Mouse (Mus musculus) gastrocnemius, postnatal 36 days (tissue): ENCODE measurements around the gene Eef2. TPM values are rescaled to one million over a fixed set of nuclear protein-coding genes. Genes with fewer than 3 reads are reported as not detected.

Experiments used
- DNase-seq, 2 experiments: peaks; one replicate each; pipeline ENCODE4 v3.0.0; 2022
- intact Hi-C: fragments of 180-260 bp; cut with DNase I; formaldehyde crosslinking; loops from one replicate; pipeline ENCODE4 v1.15.1; 2025
- long read RNA-seq, 2 experiments: library from polyadenylated mRNA; stranded (forward); transcript quantifications; one replicate each; pipeline ENCODE4 v2.0.0; 2021
- total RNA-seq, 2 experiments: library from RNA; stranded (reverse); gene quantifications; 2 replicates each; pipeline ENCODE4 v1.2.3; 2021

Eef2 gene
- 100 to 1,000 TPM; 880 to 957 TPM for total RNA-seq
- long read RNA-seq, experiment 1, transcript Eef2-201 (14 exons, 3,089 nt) = major isoform, 52 of 268 reads
- long read RNA-seq, experiment 1, partial matches to known transcripts = 214 of 268 reads
- long read RNA-seq, experiment 1, other reads (novel, unspliced or antisense) = 2 of 268 reads
- long read RNA-seq, experiment 2, transcript Eef2-201 (14 exons, 3,089 nt) = major isoform, 62 of 305 reads
- long read RNA-seq, experiment 2, partial matches to known transcripts = 240 of 305 reads
- long read RNA-seq, experiment 2, other reads (novel, unspliced or antisense) = 3 of 305 reads

- DNase-seq = peak; percentile 99 to 100
- intact Hi-C loops = loop anchor here (5.0 kb wide), 1 partner anchor 89 kb away; no protein-coding TSS in a partner anchor
These were observed at the start of gene Eef2 for GRCm38 (mm10) chr10:81176466-81177271. TSS of gene Eef2 (plus strand) at chr10:81176631.

GRCm38 (mm10) chr10:81134181-81134587, 42.2 kb upstream of the Eef2 start:
- DNase-seq = peak; percentile 58 to 70
- intact Hi-C loops = no loop called here

- no peak for DNase-seq
- intact Hi-C loops = loop anchor here (5.0 kb wide), 1 partner anchor 37 kb away; no protein-coding TSS in a partner anchor
These were observed 41.3 kb upstream of the Eef2 start, which contains the start of gene Zbtb7a for GRCm38 (mm10) chr10:81134966-81135681. TSS of gene Zbtb7a (plus strand) at chr10:81135220.

GRCm38 (mm10) chr10:81135831-81136705, 40.4 kb upstream of the Eef2 start:
- intact Hi-C loops = loop anchor here (5.0 kb wide), 1 partner anchor 36 kb away; no protein-coding TSS in a partner anchor
- DNase-seq = peak; percentile 64 to 73

GRCm38 (mm10) chr10:81136706-81137231, 39.7 kb upstream of the Eef2 start:
- intact Hi-C loops = loop anchor here (5.0 kb wide), 1 partner anchor 36 kb away; no protein-coding TSS in a partner anchor
- peak; percentile 76 to 79 for DNase-seq

- intact Hi-C loops = loop anchor here (5.0 kb wide), 1 partner anchor 35 kb away; no protein-coding TSS in a partner anchor
- DNase-seq = peak; percentile 99
These were observed 38.9 kb upstream of the Eef2 start for GRCm38 (mm10) chr10:81137252-81138130.

GRCm38 (mm10) chr10:81138131-81138782, 38.2 kb upstream of the Eef2 start:
- DNase-seq = no peak
- intact Hi-C loops = loop anchor here (5.0 kb wide), 1 partner anchor 34 kb away; no protein-coding TSS in a partner anchor

- intact Hi-C loops = loop anchor here (5.0 kb wide), 1 partner anchor 33 kb away; no protein-coding TSS in a partner anchor
- DNase-seq = no peak
These were observed 37.5 kb upstream of the Eef2 start for GRCm38 (mm10) chr10:81138821-81139528.

- DNase-seq = no peak
- intact Hi-C loops = loop anchor here (5.0 kb wide), 1 partner anchor 33 kb away; no protein-coding TSS in a partner anchor
These were observed 36.9 kb upstream of the Eef2 start for GRCm38 (mm10) chr10:81139529-81139846.

GRCm38 (mm10) chr10:81140005-81140404, 36.4 kb upstream of the Eef2 start:
- no peak for DNase-seq
- intact Hi-C loops = no loop called here

- DNase-seq = no peak
- intact Hi-C loops = no loop called here
These were observed 35.5 kb upstream of the Eef2 start for GRCm38 (mm10) chr10:81140717-81141454.

- no peak for DNase-seq
- intact Hi-C loops = no loop called here
These were observed 34.8 kb upstream of the Eef2 start for GRCm38 (mm10) chr10:81141455-81142210.

- DNase-seq = no peak
- intact Hi-C loops = no loop called here
These were observed 33.9 kb upstream of the Eef2 start for GRCm38 (mm10) chr10:81142551-81142981.

GRCm38 (mm10) chr10:81143157-81143633, 33.2 kb upstream of the Eef2 start:
- intact Hi-C loops = no loop called here
- no peak for DNase-seq

- intact Hi-C loops = no loop called here
- DNase-seq = no peak
These were observed 32.5 kb upstream of the Eef2 start for GRCm38 (mm10) chr10:81143845-81144437.
